Mouse (Mus musculus) liver, embryonic 11.5 days (tissue): ENCODE data around the gene Olfr1491. TPM values are rescaled to one million over a fixed set of nuclear protein-coding genes. Genes with fewer than 3 reads are reported as not detected.

Experiments
- ATAC-seq: fragments of 200-750 bp; cut with Nextera tagmentation; replicated peaks from 2 replicates; pipeline ENCODE4 v1.8.0; 2017; ENCODE audit warnings: moderate number of reproducible peaks, mild to moderate bottlenecking, moderate TSS enrichment, moderate library complexity; ENCODE audit not compliant: low FRiP score
- DNase-seq: peaks from one replicate; pipeline ENCODE4 v3.0.0-alpha.2; 2017; ENCODE audit warnings: low spot score
- H3K27ac ChIP-seq: fragments of 300-500 bp; sonication (generic); 2 replicates; pipeline ENCODE4 v1.5.1; 2014; ENCODE audit warnings: mild to moderate bottlenecking, low read depth, low read length, control low read depth
- H3K27me3 ChIP-seq: fragments of 300-500 bp; sonication (generic); replicated peaks from 2 replicates; pipeline ENCODE4 v1.6.1; 2014; ENCODE audit warnings: low read length, mixed read lengths; ENCODE audit not compliant: control insufficient read depth, insufficient read depth
- H3K36me3 ChIP-seq: fragments of 300-500 bp; sonication (generic); 2 replicates; pipeline ENCODE4 v1.6.1; 2014; ENCODE audit warnings: mild to moderate bottlenecking, low read length, moderate library complexity, mixed read lengths; ENCODE audit not compliant: control insufficient read depth, insufficient read depth
- H3K4me1 ChIP-seq: fragments of 300-500 bp; sonication (generic); replicated peaks from 2 replicates; pipeline ENCODE4 v1.6.1; 2014; ENCODE audit warnings: low read length, mixed read lengths; ENCODE audit not compliant: control insufficient read depth, insufficient read depth
- H3K4me2 ChIP-seq: fragments of 300-500 bp; sonication (generic); 2 replicates; pipeline ENCODE4 v1.6.1; 2014; ENCODE audit warnings: mild to moderate bottlenecking, control low read depth, moderate library complexity
- H3K4me3 ChIP-seq: fragments of 300-500 bp; sonication (generic); 2 replicates; pipeline ENCODE4 v1.5.1; 2014; ENCODE audit warnings: low read depth, low read length, control low read depth
- H3K9ac ChIP-seq: fragments of 300-500 bp; sonication (generic); 2 replicates; pipeline ENCODE4 v1.6.1; 2014; ENCODE audit warnings: low read depth, low read length, control low read depth
- H3K9me3 ChIP-seq: fragments of 300-500 bp; sonication (generic); 2 replicates; pipeline ENCODE4 v1.6.1; 2016; ENCODE audit warnings: low read length, inconsistent platforms, mixed read lengths; ENCODE audit not compliant: control insufficient read depth
- WGBS: fragments of 180-500 bp; shearing (Covaris S2); extraction: QIAGEN DNeasy Blood & Tissue Kit; methylation state at CpG from one replicate; pipeline ENCODE4 v1.1.7; 2014; 5-methylcytosine and 5-hydroxymethylcytosine counted together
- polyA plus RNA-seq: library from polyadenylated mRNA; unstranded; fragments of >200 nt; fragmentation: Nextera tagmentation; extraction: Ambion mirVana; gene quantifications from 2 replicates; pipeline ENCODE4 v1.2.1, GENCODE M21; 2014

Gene Olfr1491
- not detected in 2 replicates for polyA plus RNA-seq

- DNase-seq = no peak
- no peak for ATAC-seq
- Histone ChIP-seq H3K9ac (no peak within 1 kb of the TSS), H3K36me3 (no peaks in the 10 kb centered on the region), H3K27me3 (no peaks in the 10 kb centered on the region), H3K9me3 (no peaks in the 10 kb centered on the region), H3K4me2 (no peak within 1 kb of the TSS), H3K4me3 (no peak within 1 kb of the TSS), H3K4me1 (no peaks in the 10 kb centered on the region), H3K27ac (no peak within 1 kb of the TSS)
- WGBS = 65% methylated on average over 3 of the region's 3 CpGs
Measured at GRCm38 (mm10) chr19:13696968-13697367, at the start of gene Olfr1491. Gene Olfr1491, plus strand, starts transcription at chr19:13697268.

DNA sequence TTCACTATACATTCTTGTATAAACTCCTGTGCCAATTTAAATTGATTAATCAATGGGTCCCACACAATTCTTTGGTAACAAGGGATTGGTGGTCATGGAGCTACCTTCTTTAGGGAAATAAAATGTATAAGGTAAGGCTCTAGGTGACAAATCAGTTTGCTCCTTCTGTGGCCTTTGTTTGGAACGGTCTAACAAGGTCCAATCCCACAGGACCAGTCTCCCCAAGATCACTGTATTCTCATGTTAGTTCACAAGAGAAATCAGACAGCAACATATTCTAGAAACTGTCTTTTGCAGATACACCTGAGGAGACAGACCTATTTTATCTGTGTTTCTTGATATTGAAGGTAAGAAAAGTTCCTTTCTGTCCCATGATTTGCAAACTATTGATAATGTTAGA is 46.3 kb upstream of the Olfr1491 start, which contains the start of gene Olfr1490:
TSS of gene Olfr1490 (plus strand) at position 301 of the 400 bp plus-strand sequence.
- no peak within 1 kb of the TSS for H3K4me3 ChIP-seq
- no peak for DNase-seq
- H3K4me1 ChIP-seq = no peaks in the 10 kb centered on the region
- H3K9ac ChIP-seq = no peak within 1 kb of the TSS
- no peaks in the 10 kb centered on the region for H3K9me3 ChIP-seq
- H3K4me2 ChIP-seq = no peak within 1 kb of the TSS
- ATAC-seq = no peak
- 45% methylated on average over 1 of the region's 1 CpGs for WGBS
- H3K27ac ChIP-seq = no peak within 1 kb of the TSS
- no peaks in the 10 kb centered on the region for H3K36me3 ChIP-seq
- no peaks in the 10 kb centered on the region for H3K27me3 ChIP-seq

- Histone ChIP-seq H3K36me3 (no peaks in the 10 kb centered on the region), H3K9me3 (no peaks in the 10 kb centered on the region), H3K9ac (no peak within 1 kb of the TSS), H3K4me3 (no peak within 1 kb of the TSS), H3K27me3 (no peaks in the 10 kb centered on the region), H3K4me2 (no peak within 1 kb of the TSS), H3K4me1 (no peaks in the 10 kb centered on the region), H3K27ac (no peak within 1 kb of the TSS)
- WGBS = 39% methylated on average over 2 of the region's 2 CpGs
- ATAC-seq (no peak), DNase-seq (no peak)
Measured at GRCm38 (mm10) chr19:13722978-13723377, 25.9 kb downstream of the Olfr1491 start, which contains the start of gene Olfr1493-ps1. Gene Olfr1493-ps1, plus strand, starts transcription at chr19:13723278.

DNA sequence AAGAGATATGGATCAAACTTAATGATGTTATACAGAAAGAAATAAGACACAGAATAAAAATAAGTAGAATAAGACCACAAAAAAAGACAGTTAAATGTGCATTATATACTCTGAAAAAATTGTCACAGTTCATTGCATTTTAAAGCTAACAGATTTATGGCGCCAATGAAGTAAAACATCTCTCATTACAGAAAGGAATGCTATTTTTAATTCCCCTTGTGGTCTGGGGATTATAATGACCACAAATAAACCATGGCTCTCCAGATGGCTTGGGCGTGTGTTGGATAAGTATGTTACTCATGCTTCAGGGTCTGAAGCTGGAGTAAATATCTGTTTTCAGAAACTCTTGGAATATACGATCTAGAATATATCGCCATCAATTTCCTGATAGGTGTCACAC is 42.4 kb downstream of the Olfr1491 start, which contains the start of gene Olfr1494:
TSS of gene Olfr1494 (plus strand) at position 301 of the 400 bp plus-strand sequence.
- H3K9ac ChIP-seq = no peak within 1 kb of the TSS
- no peak within 1 kb of the TSS for H3K27ac ChIP-seq
- H3K4me2 ChIP-seq = no peak within 1 kb of the TSS
- no peak within 1 kb of the TSS for H3K4me3 ChIP-seq
- DNase-seq = no peak
- no peaks in the 10 kb centered on the region for H3K4me1 ChIP-seq
- H3K27me3 ChIP-seq = no peaks in the 10 kb centered on the region
- H3K36me3 ChIP-seq = no peaks in the 10 kb centered on the region
- no peak for ATAC-seq
- H3K9me3 ChIP-seq = no peaks in the 10 kb centered on the region
- 88% methylated on average over 4 of the region's 4 CpGs for WGBS

- no peak for ATAC-seq
- whole genome bisulfite sequencing = 78% methylated on average over 1 of the region's 1 CpGs
Measured at GRCm38 (mm10) chr19:13749366-13749765, 52.3 kb downstream of the Olfr1491 start.

More at GRCm38 (mm10) chr19:13749366-13749765, 52.3 kb downstream of the Olfr1491 start:
- Histone ChIP-seq H3K4me1 (no peaks in the 10 kb centered on the region), H3K27me3 (no peaks in the 10 kb centered on the region), H3K36me3 (no peaks in the 10 kb centered on the region), H3K9ac (no peak overlapping the region), H3K4me2 (no peak overlapping the region), H3K27ac (no peak overlapping the region), H3K4me3 (no peak overlapping the region), H3K9me3 (no peaks in the 10 kb centered on the region)
- DNase-seq = no peak

Other genes starting within 250 kb of the Olfr1491 start
- gene Olfr1472, start 241.2 kb upstream of the Olfr1491 start, polyA plus RNA-seq = not detected in 2 replicates
- not detected in 2 replicates for gene Olfr1474, start 227.7 kb upstream of the Olfr1491 start, polyA plus RNA-seq
- not detected in 2 replicates for gene Olfr1475, start 217.1 kb upstream of the Olfr1491 start, polyA plus RNA-seq
- not detected in 2 replicates for gene Olfr1477, start 196.7 kb upstream of the Olfr1491 start, polyA plus RNA-seq
- not detected in 2 replicates for gene Olfr1480, start 169.4 kb upstream of the Olfr1491 start, polyA plus RNA-seq
- gene Olfr1484, start 113.8 kb upstream of the Olfr1491 start, polyA plus RNA-seq = not detected in 2 replicates
- gene Olfr1487, start 79.9 kb upstream of the Olfr1491 start, polyA plus RNA-seq = not detected in 2 replicates
- not detected in 2 replicates for gene Olfr1489, start 65.6 kb upstream of the Olfr1491 start, polyA plus RNA-seq
- not detected in 2 replicates for gene Olfr1490, start 46.2 kb upstream of the Olfr1491 start, polyA plus RNA-seq
- gene Olfr1493-ps1, start 26.0 kb downstream of the Olfr1491 start, polyA plus RNA-seq = not detected in 2 replicates
- gene Olfr1494, start 42.5 kb downstream of the Olfr1491 start, polyA plus RNA-seq = not detected in 2 replicates
- gene Olfr1495, start 67.3 kb downstream of the Olfr1491 start, polyA plus RNA-seq = not detected in 2 replicates
- gene Olfr1496, start 80.6 kb downstream of the Olfr1491 start, polyA plus RNA-seq = not detected in 2 replicates
- not detected in 2 replicates for gene Olfr1497, start 100.9 kb downstream of the Olfr1491 start, polyA plus RNA-seq
- not detected in 2 replicates for gene Olfr1499, start 122.2 kb downstream of the Olfr1491 start, polyA plus RNA-seq
- gene Olfr1500, start 133.2 kb downstream of the Olfr1491 start, polyA plus RNA-seq = not detected in 2 replicates
- gene Olfr1501, start 153.4 kb downstream of the Olfr1491 start, polyA plus RNA-seq = not detected in 2 replicates
- not detected in 2 replicates for gene Olfr1502, start 164.5 kb downstream of the Olfr1491 start, polyA plus RNA-seq
- gene Olfr1504, start 200.7 kb downstream of the Olfr1491 start, polyA plus RNA-seq = not detected in 2 replicates
- not detected in 2 replicates for gene Olfr1505, start 216.3 kb downstream of the Olfr1491 start, polyA plus RNA-seq